Mouse (Mus musculus) cerebellum, postnatal 10 days (tissue): ENCODE data around the gene Fbxw8.

Experiments used
- DNase-seq, 2 experiments: peaks; one replicate each; pipeline ENCODE4 v3.0.0; 2021; ENCODE audit warnings: mixed read lengths in 2 of 2

The Fbxw8 gene

DNA sequence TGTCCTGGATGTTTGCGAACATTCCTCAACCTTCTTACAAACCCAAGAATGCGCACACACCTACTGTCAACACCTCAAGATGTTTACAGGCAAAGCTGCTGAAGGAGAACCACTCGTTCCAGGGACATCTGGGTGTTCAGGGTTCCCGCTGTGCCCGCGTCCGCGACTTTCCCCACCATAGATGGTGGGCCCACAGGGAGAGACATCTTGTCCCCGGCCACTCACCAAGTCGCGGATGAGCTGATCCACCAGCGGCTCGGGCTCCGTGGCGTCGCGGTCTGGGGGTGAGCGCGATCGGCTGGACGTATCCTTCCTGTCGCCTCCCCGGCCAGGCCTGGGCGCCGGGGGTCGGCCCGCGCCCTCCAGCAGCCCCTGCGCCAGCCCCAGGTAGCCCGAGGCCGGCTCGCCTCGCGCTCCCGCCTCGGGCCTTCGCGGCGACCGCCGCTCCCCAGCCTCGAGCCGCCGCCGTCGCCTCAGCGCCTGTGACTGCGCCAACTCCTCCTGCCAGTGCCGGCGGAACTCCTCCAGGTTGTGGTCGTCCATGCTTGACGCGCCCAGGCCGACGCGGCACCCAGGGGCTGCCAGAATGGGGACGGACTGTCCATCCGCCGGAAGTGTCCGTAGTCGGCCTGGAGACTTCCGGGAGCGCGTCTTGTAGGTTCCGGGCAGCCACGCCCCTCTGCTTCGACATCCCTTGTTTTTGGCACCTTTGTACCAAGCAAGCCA, at the start of gene Fbxw8:
Fbxw8 (minus strand) TSS at position 626 of the 726 bp plus-strand sequence.
- DNase-seq: peak; percentile 95 to 96

DNA sequence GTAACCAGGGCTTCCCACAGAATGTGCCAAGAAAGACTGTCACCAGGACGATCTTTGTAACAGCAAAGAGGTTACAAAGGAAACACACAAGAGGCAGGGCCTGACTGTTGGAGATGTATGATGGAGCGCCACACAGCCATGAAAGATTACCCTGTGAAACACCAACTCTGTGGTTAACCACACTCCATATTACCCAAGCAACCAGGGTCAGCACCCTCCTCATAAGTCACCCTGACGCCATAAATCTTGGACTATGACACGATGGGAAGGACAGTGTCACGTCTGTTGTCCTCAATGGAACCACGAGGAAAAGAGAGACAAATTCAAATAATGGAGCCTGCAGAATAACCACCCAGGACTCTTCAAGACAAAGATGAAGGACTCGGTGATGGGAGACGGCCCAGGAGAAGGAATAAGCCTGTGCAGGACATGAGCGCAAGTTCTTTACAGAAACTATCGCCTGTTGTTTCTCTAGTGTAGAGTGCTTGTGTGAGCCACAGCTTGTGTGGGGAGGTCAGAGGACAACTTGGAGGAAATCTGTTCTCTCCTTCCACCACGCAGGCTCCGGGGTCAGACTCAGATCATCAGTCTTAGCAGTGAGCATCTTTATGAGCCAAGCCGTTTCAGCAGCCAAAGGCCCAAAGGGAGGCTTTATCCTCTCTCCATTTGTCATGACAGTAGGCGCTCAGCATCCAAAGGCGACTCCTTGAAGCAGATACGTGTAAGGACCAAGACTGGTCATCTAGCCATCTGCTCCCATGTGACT, 49.6 kb upstream of the Fbxw8 start:
- no peak for DNase-seq

DNA sequence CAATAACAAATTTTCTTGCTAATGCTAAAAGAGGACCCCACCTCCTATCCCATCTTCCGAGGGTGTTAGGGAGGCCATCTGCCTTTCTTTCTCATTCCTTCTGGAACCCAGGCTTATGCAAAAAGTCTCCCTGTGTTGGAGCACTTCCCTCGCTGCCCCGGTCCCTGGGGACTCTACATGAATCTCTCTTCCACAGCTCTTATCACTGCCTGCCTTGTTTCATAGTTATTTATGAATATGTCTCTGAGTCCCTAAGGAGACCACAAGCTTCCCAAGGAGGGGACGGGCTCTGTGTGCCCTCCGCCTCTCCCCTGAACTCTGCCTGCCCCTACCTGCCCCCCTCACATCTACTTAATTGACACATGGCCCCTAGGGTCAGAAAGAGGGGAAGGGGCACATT, 44.4 kb upstream of the Fbxw8 start:
- DNase-seq: no peak

DNA sequence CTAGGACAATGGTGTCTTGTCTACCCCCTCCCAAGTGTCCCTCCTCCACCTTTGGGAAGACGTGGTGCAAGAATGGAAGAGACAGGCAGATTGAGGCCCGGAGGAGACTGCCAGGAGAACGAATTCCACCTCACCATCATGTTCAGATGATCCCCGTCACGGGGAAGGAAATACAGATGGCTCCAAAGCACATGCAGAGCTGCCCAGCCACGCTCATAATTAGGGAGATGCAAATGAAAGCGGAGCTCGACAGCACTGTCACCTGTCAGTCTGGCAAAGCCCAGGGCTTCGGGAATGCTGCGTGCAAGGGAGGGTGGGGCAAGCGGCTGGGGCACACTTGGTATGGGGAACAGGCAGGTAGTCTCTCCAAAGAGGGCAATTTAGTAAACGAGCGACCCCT, 42.2 kb upstream of the Fbxw8 start:
- peak; percentile 63 to 69 for DNase-seq

DNA sequence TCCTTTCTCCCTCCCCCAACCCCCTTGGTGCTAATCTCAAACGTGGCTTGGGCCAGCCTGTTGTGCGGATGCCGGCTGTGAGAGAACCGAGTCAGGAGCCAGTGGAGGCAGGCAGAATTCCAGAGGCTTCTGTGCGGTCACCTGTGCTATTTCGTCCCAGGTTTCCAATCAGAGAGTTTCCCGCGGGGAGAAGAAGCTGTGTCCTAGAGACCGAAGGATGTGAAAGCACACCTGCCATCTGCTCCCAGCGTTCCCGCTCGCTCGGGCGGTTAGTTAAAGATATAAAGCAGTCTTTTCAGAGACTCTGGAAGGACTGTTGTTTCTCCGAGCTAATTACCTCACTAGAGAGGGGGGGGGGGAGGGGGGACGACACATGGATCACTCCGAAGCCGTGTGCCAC, 37.0 kb upstream of the Fbxw8 start:
- DNase-seq: peak; percentile 46 to 48

DNA sequence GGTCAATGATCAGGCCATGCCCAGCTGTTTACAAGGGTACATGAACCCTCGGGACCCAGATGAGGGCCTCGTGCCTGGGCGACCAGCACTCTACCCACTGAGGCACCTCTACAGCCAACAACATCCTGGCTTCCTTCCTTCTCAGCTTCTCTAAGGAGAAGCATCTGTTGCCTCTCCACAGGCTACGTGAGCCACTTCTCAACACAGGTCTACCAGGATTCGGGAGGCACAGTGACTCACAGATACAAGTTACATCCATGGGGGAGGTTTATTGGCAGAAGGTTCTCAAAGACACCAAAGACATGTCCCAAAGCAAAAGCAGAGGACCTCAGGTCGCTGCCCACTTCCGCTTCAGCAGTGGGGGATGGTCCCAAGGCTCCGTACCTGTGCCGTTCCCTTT, 35.2 kb upstream of the Fbxw8 start:
- DNase-seq: no peak

DNA sequence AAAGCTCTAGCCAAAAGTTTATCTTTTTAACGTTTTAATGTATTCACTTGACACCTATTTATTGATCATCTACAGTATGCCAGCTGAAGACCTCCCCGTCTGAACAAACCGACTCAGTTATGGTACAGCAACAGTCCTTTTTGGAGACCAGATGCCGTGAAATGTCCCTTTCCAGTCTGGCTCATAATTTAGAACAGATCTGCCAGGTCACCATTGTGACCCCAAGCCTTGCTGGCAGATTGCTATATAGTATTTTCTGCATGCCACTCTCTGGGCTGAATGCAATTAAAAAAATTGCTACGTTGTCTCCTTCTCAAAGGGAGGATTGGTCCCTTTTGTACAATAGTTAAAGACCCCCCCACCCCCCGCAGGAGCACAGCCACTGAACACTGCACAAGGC, 33.1 kb upstream of the Fbxw8 start:
- no peak for DNase-seq

DNA sequence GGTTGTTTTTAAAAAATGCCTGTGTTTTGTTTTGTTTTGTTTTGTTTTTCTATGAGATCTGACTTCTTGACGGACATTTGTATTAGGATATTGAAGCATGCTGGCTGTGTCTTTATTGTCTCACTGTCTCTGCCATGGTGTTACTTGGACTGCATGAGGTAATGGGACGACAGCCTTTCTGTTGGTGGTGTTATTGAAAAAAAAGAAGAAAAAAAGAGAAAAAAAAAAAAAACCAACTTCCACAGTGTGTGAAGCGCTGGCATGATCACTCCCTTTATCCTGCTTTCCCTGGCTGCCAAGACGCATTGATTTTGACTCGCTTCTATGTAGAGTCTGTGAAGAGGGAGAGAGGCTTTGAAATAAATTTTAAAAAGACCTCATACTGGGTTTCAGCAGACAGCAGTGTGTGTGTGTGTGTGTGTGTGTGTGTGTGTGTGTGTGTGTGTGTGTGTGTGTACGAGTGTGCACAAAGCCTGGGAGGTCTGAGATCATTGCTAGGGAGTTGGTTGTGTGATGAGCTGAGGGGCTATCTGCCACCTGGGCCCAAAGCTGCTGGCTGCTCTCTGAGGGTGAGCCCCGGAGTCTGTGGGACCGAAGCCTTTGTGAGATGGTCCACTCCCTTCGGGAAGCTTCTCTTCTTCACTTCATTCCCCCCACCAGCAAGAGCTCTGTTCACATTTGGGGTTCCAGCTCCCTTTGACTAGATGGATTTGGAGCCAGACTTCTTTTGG, 31.8 kb upstream of the Fbxw8 start:
- DNase-seq: no peak

DNA sequence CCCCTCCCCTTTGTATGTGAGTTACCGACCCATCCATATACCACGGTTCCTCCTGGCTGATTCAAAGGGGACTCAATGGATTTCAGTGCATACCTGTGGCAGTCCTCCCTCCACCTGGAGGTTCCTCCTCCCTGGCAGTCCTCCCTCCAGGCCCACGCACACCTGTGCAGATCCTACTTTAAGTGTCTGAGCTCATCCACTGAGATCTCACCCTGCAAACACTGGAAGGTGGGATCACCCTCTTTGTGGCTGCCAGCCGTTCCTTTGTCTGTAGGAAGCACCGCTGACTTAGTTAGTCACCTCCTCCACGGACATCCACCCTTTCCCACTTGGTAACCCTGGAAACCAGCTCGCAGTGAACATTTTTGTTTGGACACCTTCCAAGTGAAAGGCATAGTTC, 22.4 kb upstream of the Fbxw8 start:
- DNase-seq: no peak

DNA sequence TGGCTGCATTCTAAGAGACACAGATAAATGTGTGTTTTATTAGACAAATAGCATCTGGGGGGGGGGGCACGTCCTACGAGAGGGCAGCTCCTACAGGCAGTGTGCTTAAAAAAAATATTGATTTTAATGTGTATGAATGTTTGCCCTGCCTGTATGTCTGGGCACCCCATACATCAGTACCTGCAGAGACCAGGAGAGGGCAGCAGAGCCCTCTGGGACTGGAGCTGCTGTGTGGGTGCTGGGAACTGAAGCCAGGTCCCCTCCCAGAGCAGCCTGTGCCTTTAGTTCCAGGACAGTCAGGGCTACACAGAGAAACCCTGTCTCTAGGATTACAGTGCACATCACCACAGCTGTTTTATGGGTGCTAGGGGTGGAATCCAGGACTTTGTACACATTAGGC, 19.9 kb upstream of the Fbxw8 start:
- no peak for DNase-seq

DNA sequence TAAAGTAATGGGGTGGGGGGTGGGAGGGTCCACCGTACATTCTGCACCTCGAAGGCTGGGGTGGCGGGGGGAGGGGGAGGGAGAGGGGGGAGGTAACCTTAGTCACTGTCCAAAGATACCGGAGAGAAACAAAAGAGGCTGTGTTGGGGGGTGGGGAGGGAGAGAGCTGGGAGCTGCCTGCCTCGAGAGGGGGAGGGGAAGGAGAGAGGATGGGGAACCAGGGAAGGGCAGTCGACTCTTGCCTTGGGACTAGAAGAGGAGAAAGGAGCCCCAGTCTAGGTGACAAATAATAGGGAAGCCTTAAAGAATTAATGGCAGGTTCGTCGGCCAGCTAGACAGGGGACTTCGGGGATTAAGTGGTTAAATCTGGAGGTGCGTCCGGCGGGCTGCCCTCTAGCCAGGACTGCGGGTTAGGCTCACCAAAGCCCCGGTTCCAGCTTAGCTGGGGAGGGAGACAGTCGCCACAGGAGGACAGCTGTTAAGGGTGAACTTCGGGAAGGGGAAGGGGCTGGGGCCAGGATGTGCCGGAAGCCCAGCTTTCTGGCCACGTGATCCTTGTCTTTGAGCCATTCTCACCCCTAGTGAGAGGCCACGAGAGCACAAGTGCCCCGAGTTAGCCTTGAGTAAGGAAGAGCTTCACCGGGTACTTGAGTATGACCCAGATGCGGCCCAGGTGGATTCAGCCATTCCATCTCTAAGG, 19.2 kb upstream of the Fbxw8 start:
- DNase-seq: no peak

DNA sequence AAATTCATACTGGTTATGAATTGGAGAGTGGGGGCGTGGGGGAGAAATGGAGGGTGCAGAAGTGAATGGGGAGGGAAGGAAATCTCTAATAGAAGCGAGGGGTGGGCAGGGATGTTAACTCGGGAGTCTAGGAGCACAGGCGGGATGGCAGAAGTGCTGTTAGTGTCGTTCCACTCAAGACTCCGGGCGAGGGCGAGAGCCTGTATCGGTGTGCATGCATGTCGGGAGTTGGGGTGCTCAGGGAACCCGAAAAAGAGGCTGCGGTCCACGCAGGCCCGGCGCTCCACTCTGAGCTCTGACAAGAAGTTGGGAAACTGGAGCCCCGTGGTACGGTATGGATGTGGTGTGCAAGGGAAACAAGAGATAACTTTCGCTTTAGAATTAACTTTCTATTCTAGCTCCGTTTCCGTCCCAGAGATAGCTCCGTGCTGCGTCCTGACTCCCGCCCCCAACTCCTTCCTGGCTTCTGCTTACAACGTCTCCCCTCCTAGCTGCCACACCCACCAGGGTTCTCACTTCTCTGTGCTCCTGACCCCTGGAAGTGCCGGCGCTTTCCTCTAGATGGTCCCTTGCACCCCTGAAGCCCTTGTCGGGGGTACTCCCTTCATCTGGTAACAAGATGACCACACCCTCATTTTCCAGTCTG, 16.9 kb upstream of the Fbxw8 start:
- DNase-seq: no peak

DNA sequence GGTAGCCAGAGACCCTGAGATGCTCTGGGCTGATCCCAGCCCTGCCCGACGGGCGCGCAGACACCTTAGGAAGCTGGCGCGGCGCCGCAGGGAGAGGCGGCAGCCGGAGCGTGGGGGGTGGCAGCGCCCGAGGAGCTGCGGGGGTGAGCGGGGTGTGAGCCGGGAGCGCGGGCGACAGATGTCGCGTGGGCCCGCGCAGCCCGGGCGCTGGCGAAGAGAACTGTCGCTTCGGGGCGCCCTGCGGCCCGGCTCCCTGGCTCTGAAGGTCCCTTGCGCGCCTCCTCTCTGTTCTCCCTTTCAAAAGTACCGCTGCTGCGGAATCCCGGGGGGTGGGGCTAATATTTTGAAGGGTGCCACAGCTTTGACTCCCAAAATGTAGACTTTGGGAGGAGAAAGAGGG, 16.4 kb upstream of the Fbxw8 start:
- peak in 1 of 2 experiments; percentile 45 for DNase-seq

DNA sequence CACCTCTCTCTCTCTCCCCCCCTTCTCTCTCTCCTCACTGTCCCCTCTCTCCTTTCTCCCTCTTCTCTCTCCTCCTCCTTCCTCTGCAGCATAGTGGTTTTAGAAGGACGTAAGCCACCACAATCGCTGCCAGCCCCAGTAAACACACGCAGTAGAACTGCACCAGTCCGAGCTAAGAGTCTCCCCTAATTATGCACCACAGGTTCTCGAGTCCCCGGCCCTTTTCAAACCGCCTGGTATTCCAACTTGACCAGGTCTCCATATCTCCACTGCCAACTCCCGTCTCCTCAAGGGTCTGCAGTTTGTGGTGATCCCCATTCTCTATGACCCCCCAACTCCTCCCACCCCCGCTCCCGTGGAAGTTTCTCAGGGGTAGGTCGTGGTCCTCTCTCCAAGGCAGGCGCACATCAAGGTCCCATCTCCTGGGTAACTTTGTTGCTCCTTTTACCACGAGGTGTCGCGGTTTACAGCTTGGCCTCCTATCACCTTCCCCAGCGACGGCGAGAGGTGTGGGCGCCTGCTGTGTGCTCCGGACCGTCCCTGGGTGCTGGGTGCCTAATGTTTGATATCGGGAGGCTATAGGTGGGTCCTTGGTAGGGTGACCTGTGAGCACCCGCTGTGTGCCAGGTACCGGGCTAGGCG, 15.7 kb upstream of the Fbxw8 start:
- peak; percentile 60 to 61 for DNase-seq

DNA sequence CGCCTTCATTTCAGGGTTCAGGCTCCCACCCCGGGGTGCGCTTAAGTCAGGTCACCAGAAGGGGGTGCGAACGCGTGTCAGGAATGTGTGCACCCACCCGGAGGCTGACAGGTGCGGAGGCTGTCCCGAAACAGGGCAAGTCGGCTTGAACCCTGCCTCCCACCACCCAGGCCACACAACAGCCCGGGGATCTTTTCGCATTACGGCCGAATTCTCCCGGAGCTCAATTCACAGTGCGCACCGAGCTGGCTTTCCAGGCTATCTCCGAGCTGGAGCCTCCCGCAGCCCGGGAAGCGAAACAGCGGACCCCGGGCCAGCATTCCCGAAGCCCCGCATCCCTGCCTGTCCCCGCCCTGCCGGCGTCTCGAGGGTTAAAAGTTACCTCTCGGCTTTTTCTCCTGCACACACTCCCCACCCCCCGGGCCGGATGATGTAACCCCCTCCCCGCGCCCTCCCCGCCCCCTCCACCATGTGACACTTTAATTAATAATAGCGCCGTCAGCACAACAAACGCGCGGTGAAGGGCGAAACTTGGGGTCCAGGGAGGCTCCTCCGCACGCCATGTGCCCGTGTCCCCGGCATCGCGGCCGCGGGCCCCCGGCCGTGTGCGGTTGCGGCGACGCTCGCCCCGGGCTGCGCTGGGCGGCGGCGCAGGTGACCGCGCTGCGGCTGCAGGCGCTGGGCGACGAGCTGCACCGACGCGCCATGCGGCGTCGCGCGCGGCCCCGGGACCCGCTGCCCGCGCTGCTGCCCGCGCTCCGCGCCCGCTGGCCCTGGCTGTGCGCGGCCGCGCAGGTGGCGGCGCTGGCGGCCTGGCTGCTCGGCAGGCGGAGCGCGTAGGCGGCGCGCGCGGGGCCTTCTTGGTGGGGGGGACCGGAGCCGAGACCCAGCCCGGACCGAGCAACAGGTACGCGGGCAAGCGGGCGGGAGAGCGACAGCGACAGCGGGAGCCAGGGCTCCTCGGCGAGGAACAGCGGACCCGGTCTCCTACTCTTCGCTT, 14.3 kb upstream of the Fbxw8 start:
- peak; percentile 63 to 64 for DNase-seq

DNA sequence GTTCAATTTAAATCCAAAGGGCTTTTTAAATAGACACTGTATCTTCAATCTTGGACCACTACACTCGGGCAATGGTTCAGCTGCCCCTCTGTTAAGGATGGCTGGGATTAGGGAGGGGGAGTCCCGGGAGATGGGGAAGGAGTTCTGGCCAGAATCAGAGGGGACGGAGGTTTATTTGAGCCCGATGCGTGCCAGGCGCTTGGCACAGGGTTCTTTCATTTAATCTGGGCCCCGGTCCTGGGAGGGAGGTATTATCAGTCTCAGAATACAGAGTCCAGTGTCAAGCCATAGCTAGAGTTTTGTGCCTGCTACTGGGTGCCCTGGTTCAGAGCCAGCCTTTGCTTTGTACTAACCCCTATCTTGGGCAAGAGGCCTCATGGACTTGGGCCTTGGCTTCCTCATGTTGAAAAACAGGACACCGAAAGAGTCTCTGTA, 12.3 kb upstream of the Fbxw8 start:
- peak; percentile 63 to 85 for DNase-seq

DNA sequence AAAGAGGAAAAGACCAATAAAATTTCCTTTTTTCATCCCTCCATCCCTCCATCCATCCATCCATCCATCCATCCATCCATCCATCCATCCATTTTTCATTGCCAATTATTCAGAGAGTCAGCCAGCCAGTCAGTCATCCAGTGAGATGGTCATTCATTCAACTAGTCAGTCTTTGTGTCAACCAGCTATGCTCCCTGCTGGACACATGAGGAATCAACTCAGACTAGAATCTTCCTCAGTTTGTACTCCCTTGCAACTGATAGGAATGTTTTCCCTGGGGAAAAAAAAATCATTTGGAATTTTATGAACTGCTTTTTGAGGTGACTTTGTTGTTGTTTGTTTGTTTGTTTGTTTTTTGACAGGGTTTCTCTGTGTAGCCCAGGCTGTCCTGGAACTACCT, 10.2 kb upstream of the Fbxw8 start:
- no peak for DNase-seq

DNA sequence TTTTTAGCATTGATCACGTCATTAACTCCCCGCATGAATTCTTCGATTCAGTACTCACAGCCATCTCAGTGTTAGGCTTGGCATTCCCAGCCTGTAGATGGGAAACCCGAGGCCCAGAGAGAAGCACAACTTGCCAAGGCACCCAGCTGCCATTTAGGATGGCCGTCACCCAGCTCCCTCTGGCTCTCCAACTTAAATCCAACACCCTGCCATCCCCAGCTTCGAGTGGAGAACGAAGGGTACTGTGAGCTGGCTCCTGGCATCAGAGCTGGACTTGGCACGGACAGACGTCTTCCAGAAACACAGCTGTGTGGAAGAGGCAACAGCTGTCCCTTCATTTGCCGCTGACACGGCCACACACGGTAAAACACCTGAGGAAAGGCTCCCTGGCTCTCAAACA, 9.3 kb upstream of the Fbxw8 start, which contains the start of gene Hrk:
Hrk (plus strand) TSS at position 68 of the 400 bp plus-strand sequence.
- peak; percentile 62 to 76 for DNase-seq

DNA sequence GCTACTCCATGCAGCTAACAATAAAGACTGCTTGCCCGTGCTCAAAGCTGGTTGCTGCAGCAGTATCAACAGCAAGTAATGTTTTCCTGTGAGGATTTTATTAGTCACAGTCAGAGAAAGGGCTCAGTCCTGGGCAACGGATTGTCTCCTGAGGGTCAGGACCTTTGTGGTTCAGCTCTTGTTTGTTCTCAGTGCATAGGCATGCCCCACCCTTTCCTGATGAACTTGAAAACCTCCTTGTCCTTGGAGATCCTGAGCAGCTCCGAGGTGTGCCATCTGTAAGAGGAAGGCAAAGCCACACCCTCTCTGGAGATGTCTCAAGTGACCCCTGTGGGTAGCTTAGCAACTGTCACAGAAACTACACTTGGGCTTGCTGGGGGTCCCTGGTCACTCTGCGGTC, 5.4 kb upstream of the Fbxw8 start:
- DNase-seq: no peak

DNA sequence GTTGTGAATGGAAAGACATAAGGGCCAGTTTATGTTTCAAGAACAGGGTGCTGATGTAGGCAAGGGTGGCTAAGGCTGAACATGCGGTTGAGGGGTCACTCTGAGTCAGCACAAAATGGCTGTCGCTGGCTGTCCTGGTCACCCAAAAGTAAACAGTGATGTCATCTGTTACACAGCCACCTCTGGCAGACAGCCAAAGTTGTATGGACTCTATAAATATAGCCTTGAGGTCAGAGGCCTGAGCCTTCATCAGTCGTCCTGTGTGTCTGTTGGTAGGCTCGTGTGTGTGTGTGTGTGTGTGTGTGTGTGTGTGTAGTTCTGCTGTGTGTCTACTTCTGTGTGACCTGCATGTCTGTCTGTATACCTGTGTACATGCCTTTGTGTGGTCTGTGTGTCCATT, 1.7 kb upstream of the Fbxw8 start:
- no peak for DNase-seq

DNA sequence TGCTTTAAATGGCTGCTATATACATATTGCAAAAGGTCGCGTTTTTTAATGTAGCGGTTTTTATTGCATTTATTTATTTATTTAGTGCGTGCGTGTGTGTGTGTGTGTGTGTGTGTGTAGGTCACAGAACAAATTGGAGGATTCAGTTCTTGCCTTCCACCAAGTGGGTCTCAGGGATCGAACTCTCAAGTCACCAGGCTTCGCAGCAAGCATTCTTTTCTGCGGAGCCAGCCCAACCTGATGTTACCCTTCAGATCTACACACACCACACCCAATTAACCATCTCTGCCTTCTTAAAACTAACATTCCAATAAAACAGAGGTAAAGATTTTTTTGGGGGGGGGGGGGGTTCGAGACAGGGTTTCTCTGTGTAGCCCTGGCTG, 292 bp upstream of the Fbxw8 start:
- DNase-seq: no peak
